Mouse (Mus musculus) thymus, adult 2 months (tissue): ENCODE measurements around the gene Mia.

Experiments
- CTCF ChIP-seq: fragments of 200-500 bp; IDR thresholded peaks from 2 replicates; pipeline ENCODE4 v1.5.1; 2012; ENCODE audit warnings: mild to moderate bottlenecking, control low read depth, low read length, moderate library complexity, borderline replicate concordance; ENCODE audit not compliant: control insufficient read depth, poor library complexity, insufficient read depth; ENCODE audit errors: extremely low read depth
- POLR2A ChIP-seq: fragments of 200-500 bp; IDR thresholded peaks from 2 replicates; pipeline ENCODE4 v1.6.1; 2012; ENCODE audit warnings: mild to moderate bottlenecking, low read length, control low read depth, moderate library complexity; ENCODE audit not compliant: control insufficient read depth, poor library complexity, insufficient read depth; ENCODE audit errors: extremely low read depth

- no peak for TF ChIP-seq POLR2A
- no peak for TF ChIP-seq CTCF
Observed at GRCm38 (mm10) chr7:27163450-27163805, 17.5 kb downstream of the Mia start.
